Mouse (Mus musculus): Measurements from ENCODE around the gene Lhb.

DNA sequence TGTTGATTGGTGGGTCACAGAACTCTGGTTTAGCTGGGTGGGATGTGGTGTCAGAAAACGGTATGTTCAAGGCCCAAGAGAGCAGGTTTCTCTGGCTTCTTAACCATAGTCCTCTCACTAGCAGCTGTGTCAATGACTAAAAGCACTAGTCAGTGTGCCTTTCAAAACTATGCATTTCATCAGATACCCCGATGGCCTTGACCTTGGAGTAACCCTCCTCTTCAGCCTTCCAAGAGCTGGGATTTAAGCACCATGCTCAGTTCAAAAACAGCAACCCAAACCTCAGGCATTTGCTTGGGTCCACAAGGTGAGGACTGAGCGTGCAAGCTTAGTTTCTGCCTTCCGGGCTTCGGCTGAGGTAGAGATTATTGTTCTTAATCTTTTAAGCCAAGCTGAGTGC is 48.2 kb upstream of the Lhb start:
- TF ChIP-seq CTCF (IDR thresholded peaks at IDR 0.05; ENCODE audit: extremely low read depth, insufficient read length, insufficient replicate concordance, low read depth, low read length) = no peak
- no peak for TF ChIP-seq POLR2A (IDR thresholded peaks at IDR 0.05; ENCODE audit: low read depth, low read length)

Data from small intestine, adult 2 months (tissue).